Mouse (Mus musculus) hindbrain, embryonic 12.5 days (tissue): ENCODE measurements around the gene Lrig1. TPM values are rescaled to one million over a fixed set of nuclear protein-coding genes. Genes with fewer than 3 reads are reported as not detected.

Experiments used
- ATAC-seq: fragments of 200-750 bp; cut with Nextera tagmentation; 2 replicates; pipeline ENCODE4 v1.8.0; 2017; ENCODE audit warnings: moderate TSS enrichment; ENCODE audit not compliant: low FRiP score
- H3K27ac ChIP-seq: fragments of 300-500 bp; sonication (generic); 2 replicates; pipeline ENCODE4 v1.5.1; 2016; ENCODE audit warnings: mild to moderate bottlenecking
- H3K27me3 ChIP-seq: fragments of 300-500 bp; sonication (generic); 2 replicates; pipeline ENCODE4 v1.6.1; 2016; ENCODE audit warnings: mild to moderate bottlenecking
- H3K36me3 ChIP-seq: fragments of 300-500 bp; sonication (generic); 2 replicates; pipeline ENCODE4 v1.6.1; 2016; ENCODE audit warnings: mild to moderate bottlenecking
- H3K4me1 ChIP-seq: fragments of 300-500 bp; sonication (generic); 2 replicates; pipeline ENCODE4 v1.6.1; 2016
- H3K4me2 ChIP-seq: fragments of 300-500 bp; sonication (generic); replicated peaks from 2 replicates; pipeline ENCODE4 v1.6.1; 2016; ENCODE audit warnings: mild to moderate bottlenecking
- H3K4me3 ChIP-seq: fragments of 300-500 bp; sonication (generic); 2 replicates; pipeline ENCODE4 v1.5.1; 2016; ENCODE audit warnings: mild to moderate bottlenecking
- H3K9ac ChIP-seq: fragments of 300-500 bp; sonication (generic); 2 replicates; pipeline ENCODE4 v1.6.1; 2016; ENCODE audit warnings: mild to moderate bottlenecking, moderate library complexity
- H3K9me3 ChIP-seq: fragments of 300-500 bp; sonication (generic); replicated peaks from 2 replicates; pipeline ENCODE4 v1.6.1; 2016; ENCODE audit warnings: mild to moderate bottlenecking
- WGBS: fragments of 180-500 bp; shearing (Covaris S2); methylation state at CpG from one replicate; pipeline ENCODE4 v1.1.7; 2016; 5-methylcytosine and 5-hydroxymethylcytosine counted together
- polyA plus RNA-seq: library from polyadenylated mRNA; unstranded; fragments of >200 nt; fragmentation: Nextera tagmentation; extraction: Ambion mirVana; gene quantifications from 2 replicates; pipeline ENCODE4 v1.2.1, GENCODE M21; 2016

Lrig1 gene
- polyA plus RNA-seq, 1 experiment from 2014 or later: 23.9 TPM

- ATAC-seq: no peak
- Histone ChIP-seq H3K4me1 (peaks cover 71% of the 10 kb centered on the region), H3K27me3 (no peaks in the 10 kb centered on the region), H3K9me3 (no peaks in the 10 kb centered on the region), H3K4me2 (no peak overlapping the region), H3K9ac (no peak overlapping the region), H3K27ac (peak overlapping the region; percentile 31; the same call in 1 of the 2 replicates), H3K36me3 (no peaks in the 10 kb centered on the region), H3K4me3 (no peak overlapping the region)
- WGBS: 54% methylated on average over 15 of the region's 15 CpGs
These were observed 18.3 kb downstream of the Lrig1 start for GRCm38 (mm10) chr6:94681446-94682269.

GRCm38 (mm10) chr6:94680760-94681445 is 19.1 kb downstream of the Lrig1 start:
- H3K27me3 ChIP-seq: no peaks in the 10 kb centered on the region
- no peak overlapping the region for H3K4me2 ChIP-seq
- no peak for ATAC-seq
- WGBS: 62% methylated on average over 5 of the region's 5 CpGs
- H3K36me3 ChIP-seq: no peaks in the 10 kb centered on the region
- H3K27ac ChIP-seq: no peak overlapping the region
- no peaks in the 10 kb centered on the region for H3K9me3 ChIP-seq
- no peak overlapping the region for H3K9ac ChIP-seq
- H3K4me1 ChIP-seq: peaks cover 78% of the 10 kb centered on the region
- H3K4me3 ChIP-seq: no peak overlapping the region

GRCm38 (mm10) chr6:94679249-94679648 is 20.7 kb downstream of the Lrig1 start:
- Histone ChIP-seq H3K27me3 (no peaks in the 10 kb centered on the region), H3K36me3 (no peaks in the 10 kb centered on the region), H3K9ac (no peak overlapping the region), H3K4me1 (peaks cover 65% of the 10 kb centered on the region), H3K4me2 (no peak overlapping the region), H3K9me3 (no peaks in the 10 kb centered on the region), H3K27ac (no peak overlapping the region), H3K4me3 (no peak overlapping the region)
- 95% methylated on average over 1 of the region's 1 CpGs for WGBS
- ATAC-seq: no peak

GRCm38 (mm10) chr6:94678377-94679164 is 21.4 kb downstream of the Lrig1 start:
- WGBS: 48% methylated on average over 6 of the region's 6 CpGs
- ATAC-seq: 0 out of 2 replicates have a peak, but pooled peaks have one; percentile 29
- H3K27ac ChIP-seq: no peak overlapping the region; the same call in 1 of the 2 replicates
- H3K36me3 ChIP-seq: no peaks in the 10 kb centered on the region
- peaks cover 64% of the 10 kb centered on the region for H3K4me1 ChIP-seq
- H3K4me3 ChIP-seq: no peak overlapping the region
- H3K9ac ChIP-seq: no peak overlapping the region
- H3K9me3 ChIP-seq: no peaks in the 10 kb centered on the region
- no peaks in the 10 kb centered on the region for H3K27me3 ChIP-seq
- H3K4me2 ChIP-seq: no peak overlapping the region

GRCm38 (mm10) chr6:94677448-94677847 is 22.5 kb downstream of the Lrig1 start:
- H3K36me3 ChIP-seq: no peaks in the 10 kb centered on the region
- H3K4me1 ChIP-seq: peaks cover 63% of the 10 kb centered on the region
- H3K27me3 ChIP-seq: no peaks in the 10 kb centered on the region
- no peak overlapping the region for H3K4me2 ChIP-seq
- H3K9me3 ChIP-seq: no peaks in the 10 kb centered on the region
- WGBS: 68% methylated on average over 3 of the region's 3 CpGs
- H3K27ac ChIP-seq: no peak overlapping the region
- H3K4me3 ChIP-seq: no peak overlapping the region
- ATAC-seq: no peak
- H3K9ac ChIP-seq: no peak overlapping the region

GRCm38 (mm10) chr6:94676840-94677239 is 23.1 kb downstream of the Lrig1 start:
- Histone ChIP-seq H3K4me1 (peaks cover 60% of the 10 kb centered on the region), H3K36me3 (no peaks in the 10 kb centered on the region), H3K9me3 (no peaks in the 10 kb centered on the region), H3K27ac (no peak overlapping the region), H3K4me2 (no peak overlapping the region), H3K27me3 (no peaks in the 10 kb centered on the region), H3K4me3 (no peak overlapping the region), H3K9ac (no peak overlapping the region)
- 83% methylated on average over 3 of the region's 3 CpGs for WGBS
- ATAC-seq: no peak

GRCm38 (mm10) chr6:94676300-94676699 is 23.7 kb downstream of the Lrig1 start:
- H3K36me3 ChIP-seq: no peaks in the 10 kb centered on the region
- H3K9me3 ChIP-seq: no peaks in the 10 kb centered on the region
- no peak overlapping the region for H3K27ac ChIP-seq
- no peak for ATAC-seq
- H3K27me3 ChIP-seq: no peaks in the 10 kb centered on the region
- H3K9ac ChIP-seq: no peak overlapping the region
- H3K4me1 ChIP-seq: peaks cover 57% of the 10 kb centered on the region
- WGBS: 54% methylated on average over 7 of the region's 7 CpGs
- no peak overlapping the region for H3K4me2 ChIP-seq
- no peak overlapping the region for H3K4me3 ChIP-seq

- Histone ChIP-seq H3K9ac (no peak overlapping the region), H3K27ac (no peak overlapping the region), H3K4me3 (no peak overlapping the region), H3K9me3 (no peaks in the 10 kb centered on the region), H3K27me3 (no peaks in the 10 kb centered on the region), H3K4me1 (peaks cover 45% of the 10 kb centered on the region), H3K36me3 (no peaks in the 10 kb centered on the region), H3K4me2 (no peak overlapping the region)
- 92% methylated on average over 2 of the region's 2 CpGs for WGBS
- no peak for ATAC-seq
These were observed 27.5 kb downstream of the Lrig1 start for GRCm38 (mm10) chr6:94672426-94672825.

GRCm38 (mm10) chr6:94669370-94669769 is 30.6 kb downstream of the Lrig1 start:
- ATAC-seq: no peak
- Histone ChIP-seq H3K9me3 (no peaks in the 10 kb centered on the region), H3K27me3 (no peaks in the 10 kb centered on the region), H3K27ac (no peak overlapping the region), H3K9ac (no peak overlapping the region), H3K4me3 (no peak overlapping the region), H3K4me2 (no peak overlapping the region), H3K4me1 (peaks cover 48% of the 10 kb centered on the region), H3K36me3 (no peaks in the 10 kb centered on the region)
- WGBS: 63% methylated on average over 6 of the region's 6 CpGs

- Histone ChIP-seq H3K4me3 (no peak overlapping the region), H3K9ac (no peak overlapping the region), H3K9me3 (no peaks in the 10 kb centered on the region), H3K27ac (no peak overlapping the region), H3K27me3 (no peaks in the 10 kb centered on the region), H3K4me2 (peak overlapping the region; percentile 7), H3K36me3 (no peaks in the 10 kb centered on the region), H3K4me1 (peaks cover 42% of the 10 kb centered on the region)
- 33% methylated on average over 13 of the region's 13 CpGs for WGBS
- ATAC-seq: no peak
These were observed 31.6 kb downstream of the Lrig1 start for GRCm38 (mm10) chr6:94668204-94668863.

GRCm38 (mm10) chr6:94667131-94667530 is 32.8 kb downstream of the Lrig1 start:
- Histone ChIP-seq H3K27ac (no peak overlapping the region), H3K9ac (no peak overlapping the region), H3K9me3 (no peaks in the 10 kb centered on the region), H3K4me3 (no peak overlapping the region), H3K36me3 (no peaks in the 10 kb centered on the region), H3K4me2 (no peak overlapping the region), H3K27me3 (no peaks in the 10 kb centered on the region), H3K4me1 (peaks cover 39% of the 10 kb centered on the region)
- WGBS: 73% methylated on average over 4 of the region's 4 CpGs
- no peak for ATAC-seq
